In the genomic region with DNA sequence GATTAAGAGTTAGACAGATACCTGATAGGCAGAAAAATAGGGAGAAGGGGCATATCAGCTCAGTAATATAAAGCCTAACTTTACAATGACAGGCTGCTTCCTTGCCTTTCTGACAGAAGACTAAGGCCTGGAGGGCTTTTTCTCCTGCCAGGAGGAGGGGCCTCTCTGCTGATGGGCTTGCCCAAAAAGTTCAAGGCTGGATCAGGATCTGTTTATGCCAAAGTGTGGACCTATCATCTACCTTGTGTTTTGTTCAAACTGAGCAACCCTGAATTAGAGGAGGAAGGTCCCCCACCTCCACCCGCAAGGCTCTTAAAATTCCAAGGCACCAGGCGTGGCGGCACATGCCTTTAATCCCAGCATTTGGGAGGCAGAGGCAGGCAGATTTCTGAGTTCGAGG, we compare ENCODE assay signal across 15 mouse cellular contexts.
"Had no signal": no experiment of that assay in that cellular context is flagged by ENCODE, and none has a peak within 500 bp of the region (broad histone marks: within the 10 kb centered on the region; RNA-seq: fewer than 3 reads in every experiment).

No protein-coding gene starts in this region.

- H3K4me3 ChIP-seq: midbrain, embryonic 10.5 days; midbrain, embryonic 12.5 days; myocyte; neural tube, embryonic 12.5 days; stomach, embryonic 15.5 days had no signal

- ATAC-seq: midbrain, embryonic 16.5 days had no signal

- H3K9ac ChIP-seq: lung, embryonic 14.5 days; midbrain, embryonic 12.5 days; neural tube, embryonic 12.5 days; stomach, embryonic 15.5 days had no signal

- H3K36me3 ChIP-seq: midbrain, embryonic 10.5 days; midbrain, embryonic 12.5 days; neural tube, embryonic 12.5 days; stomach, embryonic 15.5 days had no signal

- DNase-seq: lung, adult 18-20 months; lung, embryonic 14.5 days; lung, postnatal 10 days; midbrain, embryonic 14.5 days; right cerebral cortex, postnatal 14 days; thymus, adult 2 months; thymus, postnatal 25 days; thymus, postnatal 4 days had no signal

- H3K4me2 ChIP-seq: lung, embryonic 14.5 days; midbrain, embryonic 12.5 days; neural tube, embryonic 12.5 days; stomach, embryonic 15.5 days had no signal

- H3K27ac ChIP-seq: midbrain, embryonic 10.5 days; midbrain, embryonic 12.5 days; neural tube, embryonic 12.5 days; stomach, embryonic 15.5 days; stomach, postnatal 0 days had no signal

- H3K27me3 ChIP-seq: midbrain, embryonic 12.5 days; neural tube, embryonic 12.5 days; stomach, embryonic 15.5 days had no signal

- H3K9me3 ChIP-seq: midbrain, embryonic 12.5 days; neural tube, embryonic 12.5 days; stomach, embryonic 15.5 days had no signal
